Mouse (Mus musculus): Measurements from ENCODE around the gene Spag6. TPM values are rescaled to one million over a fixed set of nuclear protein-coding genes. Genes with fewer than 3 reads are reported as not detected.

The Spag6 gene
- polyA plus RNA-seq (2014; fragmentation: Illumina TruSeq; extraction: RNeasy Lipid Tissue Mini Kit (QIAGEN cat#74804); ENCODE audit: insufficient read depth, low read depth, low replicate concordance): not detected

GRCm38 (mm10) chr2:18693871-18694610, at the start of gene Spag6:
Gene Spag6, plus strand, starts transcription at chr2:18694032.

GRCm38 (mm10) chr2:18672133-18672765, 21.6 kb upstream of the Spag6 start, which contains the start of gene Commd3:
Gene Commd3, plus strand, starts transcription at chr2:18672384.

GRCm38 (mm10) chr2:18676936-18677491, 16.8 kb upstream of the Spag6 start, which contains the start of gene Bmi1:
Gene Bmi1, plus strand, starts transcription at chr2:18677018.

Other genes with a start within 250 kb of the Spag6 start
- gene Commd3, start 21.6 kb upstream of the Spag6 start, polyA plus RNA-seq (2014; fragmentation: Illumina TruSeq; extraction: RNeasy Lipid Tissue Mini Kit (QIAGEN cat#74804); ENCODE audit: insufficient read depth, low read depth, low replicate concordance): 108 TPM
- gene Bmi1, start 17.0 kb upstream of the Spag6 start, polyA plus RNA-seq (2014; fragmentation: Illumina TruSeq; extraction: RNeasy Lipid Tissue Mini Kit (QIAGEN cat#74804); ENCODE audit: insufficient read depth, low read depth, low replicate concordance): 22.1 TPM

Data from lung, adult 10 weeks (tissue).